Mouse (Mus musculus) retina, postnatal 7 days (tissue): ENCODE results near the gene Map3k19.
A peak's percentile ranks its signal among the peaks of the same experiment; 100 is the strongest.

ENCODE experiments used
- DNase-seq: peaks from one replicate; pipeline ENCODE4 v3.0.0-alpha.2; 2012; ENCODE audit warnings: low read depth, low spot score

The Map3k19 gene

GRCm38 (mm10) chr1:127854486-127855222 is at the start of gene Map3k19:
Gene Map3k19, minus strand, starts transcription at chr1:127855031.
- DNase-seq, result no peak

DNA sequence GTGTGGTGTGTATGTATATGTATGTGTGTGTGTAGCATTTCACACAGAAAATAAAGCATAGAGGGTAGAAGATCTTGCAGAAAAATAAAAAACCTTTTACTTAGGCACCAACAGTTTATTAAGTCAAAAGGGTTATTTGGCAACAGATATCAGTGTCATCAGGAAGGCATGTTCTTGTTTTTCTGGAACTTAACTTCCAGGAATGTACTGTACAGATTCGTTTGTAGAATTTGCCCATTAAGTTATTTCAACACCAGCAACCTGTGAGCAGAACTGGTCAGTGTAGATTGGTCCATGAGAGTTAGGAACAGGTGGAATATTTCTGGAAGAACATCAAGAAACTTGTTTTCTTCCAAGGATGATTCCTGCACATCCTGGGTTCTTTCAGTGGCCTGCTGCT is 44.6 kb upstream of the Map3k19 start:
- DNase-seq, result no peak

GRCm38 (mm10) chr1:127869276-127869675 is 14.4 kb upstream of the Map3k19 start:
- no peak for DNase-seq

DNA sequence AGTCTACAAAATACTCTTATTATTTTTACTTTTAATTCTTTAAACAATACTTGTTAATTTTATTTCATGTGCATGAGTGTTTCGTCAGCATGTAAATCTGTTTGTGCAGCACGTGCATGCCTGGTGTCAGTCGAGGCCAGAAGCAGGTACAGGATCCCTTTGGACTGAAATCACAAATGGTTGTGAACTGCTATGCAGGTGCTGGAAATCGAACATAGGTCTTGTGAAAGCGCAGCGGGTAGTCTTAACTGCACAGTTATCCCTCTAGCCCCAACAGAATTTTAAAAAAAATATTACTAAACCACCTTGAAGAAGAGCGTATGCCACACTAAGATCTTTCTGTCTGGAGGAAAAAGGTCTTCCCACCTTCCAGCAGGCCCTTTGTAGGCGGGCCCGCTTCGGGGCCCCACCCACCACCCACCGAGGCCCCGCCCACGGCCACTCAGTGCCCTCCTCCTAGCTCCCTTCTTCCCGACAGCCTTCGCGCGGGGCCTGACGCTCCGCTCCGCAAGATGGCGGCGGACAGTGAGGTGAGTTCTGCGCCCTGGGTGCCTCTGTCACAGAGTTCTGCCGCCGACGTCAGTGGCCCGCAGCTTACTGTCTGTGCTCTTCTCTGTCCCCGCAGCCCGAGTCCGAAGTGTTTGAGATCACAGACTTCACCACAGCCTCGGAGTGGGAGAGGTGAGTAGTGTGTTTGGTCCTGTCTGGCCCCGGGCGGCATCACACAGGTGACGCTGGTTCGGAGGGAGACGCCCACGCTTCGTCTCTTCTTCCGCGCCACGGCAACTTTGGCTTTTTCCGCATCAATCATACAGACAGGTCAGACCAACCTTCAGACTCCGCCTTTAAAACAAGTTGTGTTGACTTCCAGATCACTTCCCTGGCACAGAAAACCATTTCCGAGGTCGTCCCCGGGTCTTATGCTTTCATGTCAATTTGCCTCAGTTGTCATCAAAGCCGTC is 13.8 kb upstream of the Map3k19 start, which contains the start of gene Rab3gap1:
Gene Rab3gap1, plus strand, starts transcription at position 474 of the 962 bp plus-strand sequence.
- DNase-seq, result peak; percentile 78

DNA sequence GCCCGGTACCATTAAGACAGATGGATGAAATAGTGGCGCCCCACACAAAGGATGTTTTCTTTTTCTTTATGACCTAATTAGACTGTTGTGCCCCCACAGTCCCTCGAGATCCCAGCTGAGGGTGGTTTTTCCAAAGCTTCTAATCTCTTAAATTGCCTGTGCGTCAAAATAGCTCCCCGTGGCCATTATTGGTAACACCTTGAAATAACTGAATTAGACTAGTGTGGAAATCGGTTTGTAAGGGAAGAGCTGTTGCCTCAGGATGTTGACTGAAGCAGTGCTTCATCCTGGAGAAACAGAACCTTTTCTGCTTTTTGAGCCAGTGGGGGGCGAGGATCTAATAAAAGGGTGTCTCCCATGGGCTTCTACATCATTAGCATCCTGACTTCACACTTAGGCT is 9.0 kb upstream of the Map3k19 start:
- DNase-seq, result no peak

DNA sequence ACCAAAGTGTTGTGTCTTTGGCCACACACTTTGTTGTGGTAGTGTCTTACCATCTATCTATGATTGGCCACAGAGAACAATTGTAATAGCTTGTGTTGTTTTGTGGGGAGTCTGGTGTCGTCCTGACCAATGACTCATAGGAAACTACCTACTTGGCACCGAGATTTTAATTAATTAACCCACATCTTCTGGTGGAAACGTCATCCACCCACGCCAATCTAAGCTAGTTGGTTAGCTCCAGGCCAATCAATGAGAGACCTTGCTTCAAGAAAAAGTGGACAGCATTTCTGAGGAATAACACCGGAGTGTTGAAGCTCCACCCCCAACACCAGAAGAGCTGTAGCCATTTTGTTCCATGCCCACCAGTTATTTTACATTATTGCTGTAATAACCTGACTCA is 7.1 kb upstream of the Map3k19 start:
- no peak for DNase-seq

DNA sequence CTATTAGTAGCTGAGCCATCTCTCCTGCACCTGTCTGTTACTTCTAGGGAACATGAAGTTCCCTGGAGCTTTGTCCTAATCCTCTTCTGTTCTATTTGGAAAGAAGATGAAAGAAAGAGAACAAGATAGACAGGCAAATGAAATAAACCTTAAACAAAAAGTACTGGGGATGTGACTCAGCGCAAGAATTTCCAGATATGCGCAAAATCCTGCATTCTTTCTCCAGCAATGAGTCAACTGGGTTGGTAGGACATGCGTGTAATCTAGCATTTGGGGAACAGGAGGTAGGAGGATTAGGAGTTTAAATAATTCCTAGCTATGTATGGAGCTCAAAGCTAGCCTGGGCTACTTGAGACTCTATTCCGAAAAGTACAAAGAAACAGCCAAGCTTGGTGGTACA is 5.7 kb upstream of the Map3k19 start:
- DNase-seq, result no peak

DNA sequence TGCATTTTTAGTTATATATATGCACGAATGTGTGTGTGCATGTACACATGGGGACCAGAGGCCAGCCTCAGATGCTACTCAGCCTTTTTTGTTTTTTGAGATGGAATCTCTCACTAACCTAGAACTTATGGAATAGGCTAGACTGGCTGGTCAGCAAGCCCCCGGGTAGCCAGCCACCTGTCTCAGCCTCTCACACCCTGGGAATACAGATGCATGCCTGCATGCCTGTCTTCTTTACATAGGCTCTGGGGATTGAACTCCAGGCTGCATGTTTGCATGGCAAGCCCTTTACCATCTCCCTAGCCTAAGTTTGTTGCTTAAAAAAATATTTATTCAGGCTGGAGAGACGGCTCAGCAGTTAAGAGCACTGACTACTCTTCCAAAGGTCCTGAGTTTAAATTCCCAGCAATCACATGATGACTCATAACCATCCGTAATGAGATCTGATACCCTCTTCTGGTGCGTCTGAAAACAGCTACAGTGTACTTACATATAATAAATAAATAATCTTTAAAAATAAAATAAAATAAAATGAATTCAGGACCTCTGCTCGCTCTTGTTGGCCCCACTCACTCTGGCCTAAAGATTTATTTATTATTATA is 5.1 kb upstream of the Map3k19 start:
- no peak for DNase-seq

DNA sequence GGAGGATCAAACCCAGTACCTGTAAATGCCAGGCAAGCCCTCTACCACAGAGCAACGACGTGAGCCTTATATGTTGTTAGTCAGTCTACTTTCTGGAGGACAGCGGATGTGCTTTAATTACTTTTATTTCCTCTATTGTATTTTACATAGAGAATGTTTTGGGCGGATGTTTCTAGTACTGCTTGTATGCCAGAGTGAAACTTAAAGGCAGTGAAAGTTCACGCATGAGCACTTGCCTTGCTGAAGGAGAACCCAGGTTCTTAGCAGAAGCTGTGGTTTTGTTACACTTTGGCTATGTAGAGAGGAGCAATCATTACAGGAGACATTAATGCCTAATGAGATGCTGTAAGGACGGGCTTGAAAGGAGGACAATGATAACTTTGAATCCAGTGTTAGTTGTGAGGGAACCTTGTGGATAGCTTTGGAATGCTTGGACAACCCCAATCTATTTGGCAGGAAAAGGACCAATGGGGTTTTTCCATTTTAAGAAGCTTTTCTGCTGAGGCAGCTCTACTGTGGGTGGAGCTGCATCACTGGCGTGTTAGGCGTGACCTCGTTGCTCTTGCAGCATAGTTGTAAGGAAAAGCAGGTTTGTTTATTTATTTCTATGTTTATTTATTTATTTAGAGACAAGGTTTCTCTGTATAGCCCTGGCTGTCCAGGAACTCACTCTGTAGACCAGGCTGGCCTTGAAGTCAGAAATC is 4.3 kb upstream of the Map3k19 start:
- DNase-seq, result no peak

- DNase-seq, result no peak
Measured at GRCm38 (mm10) chr1:127850075-127850610, 4.7 kb downstream of the Map3k19 start.

GRCm38 (mm10) chr1:127845472-127845871 is 9.4 kb downstream of the Map3k19 start:
- no peak for DNase-seq

DNA sequence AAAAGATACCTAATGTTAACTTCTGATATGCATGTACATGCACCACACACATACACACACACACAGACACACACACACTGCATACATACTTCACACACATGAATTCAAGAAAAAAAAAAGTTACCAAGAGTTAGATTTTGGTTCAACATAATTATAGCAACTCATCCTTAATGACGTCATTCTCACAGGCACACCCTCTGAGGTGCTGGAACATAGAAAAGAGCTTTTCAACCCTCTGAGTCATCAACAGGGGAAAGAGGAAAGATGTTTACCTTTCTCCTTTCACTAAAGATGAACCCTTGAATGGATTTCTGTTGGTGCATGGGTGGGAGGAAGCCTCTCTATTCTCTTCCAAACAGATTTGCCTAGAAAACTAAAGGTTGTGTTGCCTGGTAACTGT is 16.2 kb downstream of the Map3k19 start:
- no peak for DNase-seq

- DNase-seq, result no peak
Measured at GRCm38 (mm10) chr1:127836619-127837018, 18.2 kb downstream of the Map3k19 start.

DNA sequence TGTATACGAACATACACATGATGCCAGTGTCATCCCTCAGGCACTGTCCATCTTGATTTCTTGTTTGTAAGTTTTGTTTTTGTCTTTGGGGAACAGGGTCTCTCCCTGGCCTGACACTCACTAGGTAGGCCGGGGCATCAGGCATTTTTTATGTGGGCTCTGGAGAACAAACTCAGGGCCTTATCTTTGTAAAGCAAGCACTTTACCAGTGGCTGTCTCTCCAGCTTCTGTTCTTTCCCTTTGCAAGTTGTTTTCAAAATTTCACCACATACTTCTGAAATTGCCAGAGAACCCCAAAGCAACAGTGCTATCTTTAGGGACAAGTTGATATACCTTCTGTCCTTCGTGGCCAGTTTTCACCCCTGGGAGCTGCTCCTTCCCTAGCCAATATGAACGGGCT is 20.6 kb downstream of the Map3k19 start:
- no peak for DNase-seq

DNA sequence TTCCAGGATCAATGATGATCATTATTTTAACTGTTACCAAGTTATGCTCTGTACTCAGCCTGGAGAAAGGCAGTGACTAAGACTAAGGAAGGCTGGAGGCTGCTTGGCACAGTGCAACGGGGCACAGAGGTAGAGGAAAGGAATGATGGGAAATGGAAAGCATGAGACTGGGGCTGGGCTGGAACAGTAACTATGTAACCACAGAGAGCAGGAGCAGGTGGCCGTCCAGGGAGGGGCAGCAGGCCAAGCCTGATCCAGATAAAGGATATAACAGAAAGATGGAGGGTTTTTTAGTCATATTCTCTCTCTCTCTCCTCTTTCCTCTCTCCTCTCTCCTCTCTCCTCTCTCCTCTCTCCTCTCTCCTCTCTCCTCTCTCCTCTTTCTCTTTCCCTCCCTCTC is 21.1 kb downstream of the Map3k19 start:
- no peak for DNase-seq

- DNase-seq, result no peak
Measured at GRCm38 (mm10) chr1:127830215-127830921, 24.5 kb downstream of the Map3k19 start.

GRCm38 (mm10) chr1:127827325-127827724 is 27.5 kb downstream of the Map3k19 start:
- DNase-seq, result peak; percentile 38

DNA sequence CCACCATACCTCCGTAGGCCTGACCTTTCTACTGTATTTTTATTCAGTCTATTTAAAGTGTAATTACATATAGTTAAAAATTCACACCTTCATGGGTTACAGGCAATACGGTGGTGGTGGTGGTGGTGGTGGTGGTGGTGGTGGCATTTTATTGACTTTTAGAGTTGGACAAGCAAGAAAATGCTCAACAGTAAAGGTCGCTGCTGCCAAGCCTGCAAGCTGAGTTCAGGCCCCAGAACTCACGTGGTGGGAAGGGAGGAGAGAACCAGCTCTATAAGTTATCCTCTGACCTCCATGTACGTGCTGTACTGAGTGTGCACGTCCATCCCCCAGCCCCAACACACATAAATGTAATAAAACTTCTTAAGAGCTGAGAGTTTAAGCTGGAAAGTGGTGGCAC is 38.5 kb downstream of the Map3k19 start:
- no peak for DNase-seq

DNA sequence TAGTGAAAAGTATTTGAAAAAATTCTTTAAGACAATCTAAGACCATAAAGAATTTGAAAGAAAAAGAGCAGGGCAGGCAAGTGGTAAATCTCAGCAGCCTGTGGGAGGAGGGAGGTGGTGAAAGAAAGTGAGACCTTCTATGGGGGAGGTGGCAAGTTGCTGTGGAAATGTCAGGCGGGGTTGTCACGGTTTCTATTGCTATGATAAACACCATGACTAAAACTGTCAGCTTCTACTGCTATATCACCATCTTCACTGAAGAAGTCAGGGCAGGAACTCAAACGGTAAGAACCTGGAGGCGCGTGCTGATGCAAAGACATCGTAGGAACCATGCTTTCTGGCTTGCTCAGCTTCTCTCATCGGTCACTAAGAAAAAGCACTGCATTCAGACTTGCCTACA is 41.9 kb downstream of the Map3k19 start:
- DNase-seq, result no peak

DNA sequence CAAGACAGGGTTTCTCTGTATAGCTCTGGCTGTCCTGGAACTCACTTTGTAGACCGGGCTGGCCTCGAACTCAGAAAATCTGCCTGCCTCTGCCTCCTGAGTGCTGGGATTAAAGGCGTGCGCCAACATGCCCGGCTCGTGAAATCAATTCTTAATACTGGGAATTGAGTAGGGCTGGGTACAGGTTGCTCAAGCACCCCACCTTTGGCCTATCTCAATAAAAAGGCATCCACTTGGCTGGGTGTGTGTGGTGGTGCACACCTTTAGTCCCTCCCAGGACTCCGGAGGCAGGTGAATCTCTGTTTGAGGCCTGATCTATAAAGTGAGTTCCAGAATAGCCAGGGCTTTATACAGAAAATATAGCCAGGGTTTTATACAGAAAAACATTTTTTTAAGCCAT is 46.2 kb downstream of the Map3k19 start:
- no peak for DNase-seq

DNA sequence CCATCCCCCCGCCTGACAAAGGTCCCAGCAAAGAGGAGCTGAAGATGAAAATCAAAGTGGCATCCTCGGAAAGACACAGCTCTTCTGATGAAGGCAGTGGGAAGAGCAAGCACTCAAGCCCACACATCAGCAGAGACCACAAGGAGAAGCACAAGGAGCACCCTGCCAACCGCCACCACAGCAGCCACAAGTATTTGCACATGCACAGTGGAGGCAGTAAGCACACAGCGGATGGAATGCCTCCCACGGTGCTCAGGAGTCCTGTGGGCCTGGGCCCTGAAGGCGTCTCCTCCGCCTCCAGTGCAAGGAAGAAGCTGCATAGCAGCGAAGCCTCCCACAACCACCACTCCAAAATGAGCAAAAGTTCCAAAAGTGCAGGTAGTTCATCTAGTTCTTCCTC is 51.9 kb downstream of the Map3k19 start:
- no peak for DNase-seq
